Mouse (Mus musculus) lung, embryonic 16.5 days (tissue): Measurements from ENCODE around the gene Pgm1. TPM values are rescaled to one million over a fixed set of nuclear protein-coding genes. Genes with fewer than 3 reads are reported as not detected.

Source experiments
- ATAC-seq: fragments of 200-750 bp; cut with Nextera tagmentation; 2 replicates; pipeline ENCODE4 v1.8.0; 2017; ENCODE audit warnings: low read depth, mild to moderate bottlenecking, moderate library complexity
- H3K27ac ChIP-seq: fragments of 300-500 bp; sonication (generic); 2 replicates; pipeline ENCODE4 v1.5.1; 2014; ENCODE audit warnings: mild to moderate bottlenecking, control low read depth, low read length
- H3K27me3 ChIP-seq: fragments of 300-500 bp; sonication (generic); 2 replicates; pipeline ENCODE4 v1.6.1; 2014; ENCODE audit warnings: low read depth, low read length, mixed read lengths; ENCODE audit not compliant: control insufficient read depth, insufficient read depth
- H3K36me3 ChIP-seq: fragments of 300-500 bp; sonication (generic); 2 replicates; pipeline ENCODE4 v1.6.1; 2014; ENCODE audit warnings: low read length; ENCODE audit not compliant: control insufficient read depth, insufficient read depth
- H3K4me1 ChIP-seq: fragments of 300-500 bp; sonication (generic); replicated peaks from 2 replicates; pipeline ENCODE4 v1.6.1; 2014; ENCODE audit warnings: low read length, mixed read lengths; ENCODE audit not compliant: control insufficient read depth, insufficient read depth
- H3K4me2 ChIP-seq: fragments of 300-500 bp; sonication (generic); 2 replicates; pipeline ENCODE4 v1.6.1; 2014; ENCODE audit warnings: low read depth, low read length, control low read depth
- H3K4me3 ChIP-seq: fragments of 300-500 bp; sonication (generic); 2 replicates; pipeline ENCODE4 v1.5.1; 2014; ENCODE audit warnings: mild to moderate bottlenecking, low read length, control low read depth
- H3K9ac ChIP-seq: fragments of 300-500 bp; sonication (generic); 2 replicates; pipeline ENCODE4 v1.6.1; 2014; ENCODE audit warnings: low read length, control low read depth
- H3K9me3 ChIP-seq: fragments of 300-500 bp; sonication (generic); 2 replicates; pipeline ENCODE4 v1.6.1; 2016; ENCODE audit warnings: low read length; ENCODE audit not compliant: control insufficient read depth
- whole genome bisulfite sequencing: fragments of 180-500 bp; shearing (Covaris S2); extraction: QIAGEN DNeasy Blood & Tissue Kit; methylation state at CpG from one replicate; pipeline ENCODE4 v1.1.7; 2014; 5-methylcytosine and 5-hydroxymethylcytosine counted together
- polyA plus RNA-seq: library from polyadenylated mRNA; unstranded; fragments of >200 nt; fragmentation: Nextera tagmentation; extraction: Ambion mirVana; gene quantifications from 2 replicates; pipeline ENCODE4 v1.2.1, GENCODE M21; 2015

Pgm1 gene
- polyA plus RNA-seq, 1 experiment from 2014 or later: 90.6 TPM

GRCm38 (mm10) chr4:99947896-99948295, 18.7 kb downstream of the Pgm1 start:
- H3K4me2 ChIP-seq: no peak overlapping the region
- peaks cover 4% of the 10 kb centered on the region; the same call in 1 of the 2 replicates for H3K4me1 ChIP-seq
- H3K4me3 ChIP-seq: no peak overlapping the region
- no peaks in the 10 kb centered on the region for H3K36me3 ChIP-seq
- H3K27me3 ChIP-seq: no peaks in the 10 kb centered on the region
- no peak for ATAC-seq
- H3K9ac ChIP-seq: no peak overlapping the region
- 90% methylated on average over 1 of the region's 1 CpGs for WGBS
- no peak overlapping the region for H3K27ac ChIP-seq
- no peaks in the 10 kb centered on the region for H3K9me3 ChIP-seq

DNA sequence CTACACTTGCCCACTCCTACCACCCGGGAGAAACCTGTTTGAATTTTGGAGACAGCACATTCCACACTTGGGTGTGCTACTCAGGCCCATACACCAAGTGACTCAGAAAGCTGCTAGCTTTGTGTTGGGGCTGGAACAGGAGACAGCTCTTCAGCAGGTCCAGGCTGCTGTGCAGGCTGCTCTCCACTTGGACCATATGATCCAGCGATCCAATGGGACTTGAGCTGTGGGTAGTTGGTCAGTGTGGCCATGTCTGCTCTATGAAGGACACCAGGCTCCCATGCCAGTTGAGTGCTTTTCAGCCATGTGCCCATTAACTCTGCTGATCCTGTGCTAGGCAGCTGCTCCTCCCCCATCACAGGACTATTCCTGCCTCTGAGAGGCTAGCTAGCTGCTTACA, 24.7 kb downstream of the Pgm1 start:
- no peak for ATAC-seq
- 68% methylated on average over 2 of the region's 2 CpGs for WGBS
- no peaks in the 10 kb centered on the region for H3K27me3 ChIP-seq

GRCm38 (mm10) chr4:99955396-99955795, 26.2 kb downstream of the Pgm1 start:
- H3K27ac ChIP-seq: no peak overlapping the region
- H3K4me1 ChIP-seq: no peaks in the 10 kb centered on the region
- H3K9me3 ChIP-seq: no peaks in the 10 kb centered on the region
- WGBS: 80% methylated on average over 10 of the region's 10 CpGs
- H3K27me3 ChIP-seq: no peaks in the 10 kb centered on the region
- no peak overlapping the region for H3K4me2 ChIP-seq
- H3K9ac ChIP-seq: no peak overlapping the region
- ATAC-seq: no peak
- no peak overlapping the region for H3K4me3 ChIP-seq
- H3K36me3 ChIP-seq: no peaks in the 10 kb centered on the region

More for the DNA sequence above, 24.7 kb downstream of the Pgm1 start:
- Histone ChIP-seq H3K36me3 (no peaks in the 10 kb centered on the region), H3K4me1 (no peaks in the 10 kb centered on the region), H3K4me3 (no peak overlapping the region), H3K9me3 (no peaks in the 10 kb centered on the region), H3K9ac (no peak overlapping the region), H3K27ac (no peak overlapping the region), H3K4me2 (no peak overlapping the region)

DNA sequence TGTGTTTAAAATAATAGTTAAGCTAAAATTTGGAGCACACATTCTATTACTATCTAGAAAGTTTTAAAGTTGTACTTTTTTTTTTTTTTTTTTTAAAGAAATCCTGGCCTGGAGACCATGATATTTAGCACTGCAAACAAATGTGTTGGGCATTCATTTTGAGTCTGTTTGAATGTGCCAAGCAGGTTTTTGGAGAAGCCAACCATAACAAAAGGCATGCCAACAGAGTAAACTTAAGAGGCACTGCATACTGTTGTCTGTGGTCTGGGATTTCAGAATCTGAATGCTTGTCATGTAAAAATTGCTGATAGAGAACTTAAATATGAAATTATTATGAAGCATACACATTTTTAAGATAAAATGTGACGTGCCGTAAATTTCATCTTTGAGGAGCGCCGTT, 28.0 kb downstream of the Pgm1 start:
- H3K4me1 ChIP-seq: no peaks in the 10 kb centered on the region
- ATAC-seq: no peak
- H3K4me2 ChIP-seq: no peak overlapping the region
- no peak overlapping the region for H3K4me3 ChIP-seq
- no peaks in the 10 kb centered on the region for H3K36me3 ChIP-seq
- 78% methylated on average over 4 of the region's 4 CpGs for WGBS
- H3K9me3 ChIP-seq: no peaks in the 10 kb centered on the region
- no peaks in the 10 kb centered on the region for H3K27me3 ChIP-seq
- no peak overlapping the region for H3K9ac ChIP-seq
- no peak overlapping the region for H3K27ac ChIP-seq

- Histone ChIP-seq H3K27me3 (no peaks in the 10 kb centered on the region), H3K9me3 (no peaks in the 10 kb centered on the region), H3K4me1 (no peaks in the 10 kb centered on the region), H3K4me3 (no peak overlapping the region), H3K4me2 (no peak overlapping the region), H3K27ac (no peak overlapping the region), H3K36me3 (no peaks in the 10 kb centered on the region), H3K9ac (no peak overlapping the region)
- WGBS: 71% methylated on average over 7 of the region's 7 CpGs
- ATAC-seq: no peak
These were observed 29.0 kb downstream of the Pgm1 start for GRCm38 (mm10) chr4:99958084-99958815.

DNA sequence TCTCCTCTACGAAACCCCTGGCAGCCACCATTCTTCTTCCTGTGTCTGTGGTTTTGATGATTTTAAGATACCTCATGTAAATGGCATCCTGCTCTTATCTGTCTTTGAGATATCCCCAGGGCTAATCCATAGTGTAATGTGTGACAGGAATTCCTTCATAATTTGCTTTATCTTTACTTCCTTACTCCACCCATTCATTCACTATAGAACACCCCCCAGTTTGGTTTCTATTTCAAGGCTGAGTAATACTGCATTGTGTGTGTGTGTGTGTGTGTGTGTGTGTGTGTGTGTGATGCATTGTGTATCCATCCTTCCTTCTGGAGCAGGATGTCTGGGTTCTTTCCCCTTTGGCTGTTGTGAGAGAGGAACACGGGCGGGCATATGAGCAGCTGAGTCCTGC, 30.1 kb downstream of the Pgm1 start:
- Histone ChIP-seq H3K4me1 (no peaks in the 10 kb centered on the region), H3K27me3 (no peaks in the 10 kb centered on the region), H3K27ac (no peak overlapping the region), H3K4me3 (no peak overlapping the region), H3K36me3 (no peaks in the 10 kb centered on the region; the same call in 1 of the 2 replicates), H3K4me2 (no peak overlapping the region), H3K9ac (no peak overlapping the region), H3K9me3 (no peaks in the 10 kb centered on the region)
- no peak for ATAC-seq
- 69% methylated on average over 3 of the region's 3 CpGs for WGBS

DNA sequence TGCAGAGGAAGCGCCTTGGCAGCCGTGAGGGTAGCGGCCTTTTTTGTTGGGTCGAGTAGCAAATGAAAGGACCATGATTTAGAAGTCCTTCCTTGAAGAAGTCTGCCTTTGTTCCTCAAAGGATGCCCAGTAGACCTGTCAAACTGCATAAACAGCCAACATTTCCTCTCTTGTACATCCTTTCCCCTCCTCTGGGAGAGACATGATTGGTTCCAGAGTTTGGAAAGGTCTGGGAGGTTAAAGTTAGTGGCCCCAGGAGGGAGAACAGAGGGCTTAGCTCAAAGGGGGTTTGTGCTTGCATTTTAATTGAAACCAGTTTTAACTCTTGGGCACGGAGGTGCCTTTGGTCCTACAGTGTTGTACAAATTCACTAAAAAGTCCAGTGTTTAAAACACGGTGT, 37.3 kb downstream of the Pgm1 start:
- H3K4me3 ChIP-seq: no peak overlapping the region
- H3K36me3 ChIP-seq: peaks cover 5% of the 10 kb centered on the region
- no peak overlapping the region for H3K4me2 ChIP-seq
- H3K4me1 ChIP-seq: no peaks in the 10 kb centered on the region
- no peaks in the 10 kb centered on the region for H3K9me3 ChIP-seq
- no peak overlapping the region for H3K27ac ChIP-seq
- H3K27me3 ChIP-seq: no peaks in the 10 kb centered on the region
- no peak for ATAC-seq
- no peak overlapping the region for H3K9ac ChIP-seq
- WGBS: 88% methylated on average over 6 of the region's 6 CpGs

DNA sequence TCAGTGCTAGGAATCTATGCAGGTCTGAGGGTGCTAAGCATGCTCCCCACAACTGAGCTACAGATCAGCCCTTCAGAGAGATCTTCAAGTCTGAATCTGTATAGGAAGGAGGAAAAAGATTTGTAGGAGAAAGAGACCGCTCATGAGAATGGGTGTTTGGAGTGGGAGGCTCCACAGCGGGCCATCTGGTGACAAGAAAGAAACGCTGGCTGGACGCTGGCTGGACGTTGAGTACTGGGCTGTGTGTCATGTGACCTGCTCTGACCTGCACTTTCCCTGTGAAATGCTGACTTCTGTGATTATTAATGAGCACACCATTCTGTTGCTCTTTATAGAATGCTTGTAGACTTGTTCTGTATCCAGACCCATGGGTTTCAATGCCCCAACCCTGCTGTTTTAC, 40.1 kb downstream of the Pgm1 start:
- peak; percentile 59; the same call in 1 of the 2 replicates for ATAC-seq
- H3K27me3 ChIP-seq: no peaks in the 10 kb centered on the region
- 46% methylated on average over 5 of the region's 5 CpGs for WGBS
- no peaks in the 10 kb centered on the region for H3K4me1 ChIP-seq
- no peak overlapping the region for H3K27ac ChIP-seq
- H3K9me3 ChIP-seq: no peaks in the 10 kb centered on the region
- H3K36me3 ChIP-seq: peaks cover 5% of the 10 kb centered on the region
- no peak overlapping the region for H3K9ac ChIP-seq
- H3K4me3 ChIP-seq: no peak overlapping the region
- H3K4me2 ChIP-seq: no peak overlapping the region

DNA sequence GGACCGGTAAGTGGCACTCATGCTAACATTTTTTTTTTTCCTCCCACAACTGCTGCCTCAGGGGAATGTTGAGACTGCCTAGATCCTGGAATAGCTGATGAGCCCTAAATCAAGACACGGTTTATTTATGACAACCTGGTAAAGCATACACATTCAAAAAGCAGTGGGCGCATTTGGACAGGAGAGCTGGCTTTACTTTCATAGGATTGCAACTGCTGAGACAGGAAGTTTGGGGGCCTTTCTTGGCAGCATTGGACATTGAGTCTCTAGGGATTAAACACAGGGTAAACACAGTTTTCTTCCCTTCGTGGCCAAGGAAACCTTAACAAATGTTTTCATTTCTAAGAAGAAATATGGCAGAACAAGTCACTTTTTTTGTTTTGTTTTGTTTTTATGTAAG, 40.9 kb downstream of the Pgm1 start:
- no peaks in the 10 kb centered on the region for H3K9me3 ChIP-seq
- no peaks in the 10 kb centered on the region for H3K4me1 ChIP-seq
- ATAC-seq: peak; percentile 20; the same call in 1 of the 2 replicates
- H3K9ac ChIP-seq: no peak overlapping the region
- H3K27ac ChIP-seq: 0 out of 2 replicates have a peak overlapping the region, but pooled peaks have one; percentile 5
- 46% methylated on average over 4 of the region's 4 CpGs for WGBS
- peaks cover 2% of the 10 kb centered on the region; the same call in 1 of the 2 replicates for H3K36me3 ChIP-seq
- no peaks in the 10 kb centered on the region for H3K27me3 ChIP-seq
- no peak overlapping the region for H3K4me3 ChIP-seq
- no peak overlapping the region for H3K4me2 ChIP-seq
